ENCODE assay signal across 8 mouse cellular contexts in the genomic region with DNA sequence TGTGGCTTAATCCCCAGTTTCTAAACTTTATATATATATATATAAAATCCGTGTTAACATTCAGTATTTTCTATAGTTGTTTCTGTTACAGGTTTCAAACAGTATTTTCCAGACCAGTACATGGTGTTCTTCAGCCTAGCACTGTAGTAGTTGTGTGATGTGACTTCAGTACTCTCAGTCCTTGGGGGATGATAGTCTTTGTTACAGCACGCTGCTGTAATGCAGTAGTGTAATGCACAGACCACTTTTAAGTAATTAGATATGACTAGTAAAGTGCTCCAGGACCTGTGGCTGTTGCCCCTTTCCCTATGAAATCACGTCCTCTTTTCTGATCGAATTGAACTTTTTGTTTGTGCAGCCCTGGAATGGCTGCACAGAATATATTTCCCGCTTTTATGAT. TPM values are rescaled to one million over a fixed set of nuclear protein-coding genes. Genes with fewer than 3 reads are reported as not detected.
DNase-seq lines count a peak whose midpoint lies in the region; ATAC-seq lines count a peak whose summit lies in the region.

No protein-coding gene starts in this region.

- no peaks in the 10 kb centered on the region for H3K9me3 ChIP-seq in liver, embryonic 11.5 days (ENCODE audit: control insufficient read depth, low read length)
- no peaks in the 10 kb centered on the region for H3K9me3 ChIP-seq in embryonic facial prominence, embryonic 10.5 days
- no peaks in the 10 kb centered on the region for H3K9me3 ChIP-seq in intestine, embryonic 14.5 days (ENCODE audit: control insufficient read depth, low read length)
- no peaks in the 10 kb centered on the region for H3K9me3 ChIP-seq in neural tube, embryonic 13.5 days

- DNase-seq in liver, embryonic 11.5 days (ENCODE audit: low spot score): no peak
- no peak for DNase-seq in liver
- DNase-seq in embryonic facial prominence, embryonic 10.5 days (ENCODE audit: low spot score): no peak
- no peak for DNase-seq in intestine, embryonic 14.5 days (ENCODE audit: low spot score)
- no peak for DNase-seq in thymus, postnatal 25 days
- no peak for DNase-seq in gastrocnemius, adult 18-20 months (ENCODE audit: low spot score)
- no peak for DNase-seq in layer of hippocampus, postnatal 36 days

- no peaks in the 10 kb centered on the region for H3K36me3 ChIP-seq in liver, embryonic 11.5 days (ENCODE audit: control insufficient read depth, insufficient read depth, low read length)
- H3K36me3 ChIP-seq in embryonic facial prominence, embryonic 10.5 days (replicated peaks): peaks cover 32% of the 10 kb centered on the region
- peaks cover 28% of the 10 kb centered on the region for H3K36me3 ChIP-seq in intestine, embryonic 14.5 days (ENCODE audit: control insufficient read depth, insufficient read depth, low read length)
- peaks cover 27% of the 10 kb centered on the region for H3K36me3 ChIP-seq in neural tube, embryonic 13.5 days

- no peak for ATAC-seq in liver, embryonic 11.5 days (replicated peaks; ENCODE audit: low FRiP score)
- ATAC-seq in intestine, embryonic 14.5 days (replicated peaks; ENCODE audit: low FRiP score, low TSS enrichment, low read depth): no peak
- ATAC-seq in neural tube, embryonic 13.5 days (ENCODE audit: low read depth): no peak

- no peaks in the 10 kb centered on the region for H3K27me3 ChIP-seq in liver, embryonic 11.5 days (replicated peaks; ENCODE audit: control insufficient read depth, insufficient read depth, low read length)
- no peaks in the 10 kb centered on the region for H3K27me3 ChIP-seq in embryonic facial prominence, embryonic 10.5 days (replicated peaks; ENCODE audit: low read depth, poor library complexity, severe bottlenecking)
- no peaks in the 10 kb centered on the region for H3K27me3 ChIP-seq in intestine, embryonic 14.5 days (replicated peaks; ENCODE audit: control insufficient read depth, insufficient read depth, low read length)
- no peaks in the 10 kb centered on the region for H3K27me3 ChIP-seq in neural tube, embryonic 13.5 days

- peak overlapping the region; percentile 88 for H3K4me3 ChIP-seq in liver, embryonic 11.5 days (ENCODE audit: low read depth, low read length)
- H3K4me3 ChIP-seq in embryonic facial prominence, embryonic 10.5 days: peak overlapping the region; percentile 98
- H3K4me3 ChIP-seq in intestine, embryonic 14.5 days (ENCODE audit: low read depth, low read length): peak overlapping the region; percentile 92
- H3K4me3 ChIP-seq in neural tube, embryonic 13.5 days: peak overlapping the region; percentile 83

- H3K9ac ChIP-seq in liver, embryonic 11.5 days (ENCODE audit: low read depth, low read length): peak overlapping the region; percentile 89
- peak overlapping the region; percentile 91 for H3K9ac ChIP-seq in intestine, embryonic 14.5 days (ENCODE audit: low read length)
- H3K9ac ChIP-seq in neural tube, embryonic 13.5 days: peak overlapping the region; percentile 91

- H3K4me1 ChIP-seq in liver, embryonic 11.5 days (replicated peaks; ENCODE audit: control insufficient read depth, insufficient read depth, low read length): peaks cover 13% of the 10 kb centered on the region
- peaks cover 12% of the 10 kb centered on the region for H3K4me1 ChIP-seq in embryonic facial prominence, embryonic 10.5 days
- peaks cover 12% of the 10 kb centered on the region for H3K4me1 ChIP-seq in intestine, embryonic 14.5 days (replicated peaks; ENCODE audit: control insufficient read depth, insufficient read depth, low read length)
- H3K4me1 ChIP-seq in neural tube, embryonic 13.5 days (replicated peaks): peaks cover 17% of the 10 kb centered on the region

- peak overlapping the region; percentile 68 for H3K4me2 ChIP-seq in liver, embryonic 11.5 days
- peak overlapping the region; percentile 73 for H3K4me2 ChIP-seq in intestine, embryonic 14.5 days (ENCODE audit: low read length)
- peak overlapping the region; percentile 85 for H3K4me2 ChIP-seq in neural tube, embryonic 13.5 days

- 37% methylated on average over 5 of the region's 5 CpGs for WGBS in liver, embryonic 11.5 days
- WGBS in embryonic facial prominence, embryonic 10.5 days: 37% methylated on average over 5 of the region's 5 CpGs
- WGBS in intestine, embryonic 14.5 days: 28% methylated on average over 5 of the region's 5 CpGs
- WGBS in neural tube, embryonic 13.5 days: 43% methylated on average over 5 of the region's 5 CpGs

- H3K27ac ChIP-seq in liver, embryonic 11.5 days (ENCODE audit: low read depth, low read length): no peak overlapping the region
- peak overlapping the region; percentile 95 for H3K27ac ChIP-seq in embryonic facial prominence, embryonic 10.5 days (replicated peaks)
- H3K27ac ChIP-seq in intestine, embryonic 14.5 days (ENCODE audit: low read depth): peak overlapping the region; percentile 88; the same call in 1 of the 2 replicates
- peak overlapping the region; percentile 92; the same call in 1 of the 2 replicates for H3K27ac ChIP-seq in neural tube, embryonic 13.5 days (replicated peaks)

RNA-seq across cellular contexts. Expression of a gene that starts 7.0 kb away (rescaled TPM):
- 77.6 and 82.7 TPM in 2 replicates for polyA plus RNA-seq in liver, embryonic 11.5 days (2014; fragmentation: Nextera tagmentation; extraction: Ambion mirVana)
- 111 and 121 TPM in 2 replicates for polyA plus RNA-seq in embryonic facial prominence, embryonic 10.5 days (2016; fragmentation: Nextera tagmentation; extraction: Ambion mirVana)
- polyA plus RNA-seq in intestine, embryonic 14.5 days (2014; fragmentation: Nextera tagmentation; extraction: Ambion mirVana): 141 and 144 TPM in 2 replicates
- polyA plus RNA-seq in neural tube, embryonic 13.5 days (2015; fragmentation: Nextera tagmentation; extraction: Ambion mirVana): 61.0 and 65.5 TPM in 2 replicates
- 10 to 100 TPM; 39.3 to 40.5 TPM for total RNA-seq in gastrocnemius, adult 18-20 months (2021)
- 10 to 100 TPM; 28.7 to 33.1 TPM for total RNA-seq in layer of hippocampus, postnatal 36 days (2021)

RNA-seq across cellular contexts. Expression of a gene that starts 7.5 kb away (rescaled TPM):
- 38.1 and 38.8 TPM in 2 replicates for polyA plus RNA-seq in liver, embryonic 11.5 days (2014; fragmentation: Nextera tagmentation; extraction: Ambion mirVana)
- polyA plus RNA-seq in embryonic facial prominence, embryonic 10.5 days (2016; fragmentation: Nextera tagmentation; extraction: Ambion mirVana): 45.2 and 49.5 TPM in 2 replicates
- polyA plus RNA-seq in intestine, embryonic 14.5 days (2014; fragmentation: Nextera tagmentation; extraction: Ambion mirVana): 35.3 and 39.1 TPM in 2 replicates
- 38.8 and 40.4 TPM in 2 replicates for polyA plus RNA-seq in neural tube, embryonic 13.5 days (2015; fragmentation: Nextera tagmentation; extraction: Ambion mirVana)
- 1 to 10 TPM; 7.4 to 8.7 TPM for total RNA-seq in gastrocnemius, adult 18-20 months (2021)
- 10 to 100 TPM; 32.4 to 38.1 TPM for total RNA-seq in layer of hippocampus, postnatal 36 days (2021)
